Mouse (Mus musculus) liver, embryonic 15.5 days (tissue): ENCODE data around the gene Rdh9. TPM values are rescaled to one million over a fixed set of nuclear protein-coding genes. Genes with fewer than 3 reads are reported as not detected.

Experiments used
- ATAC-seq: fragments of 200-750 bp; cut with Nextera tagmentation; 2 replicates; pipeline ENCODE4 v1.8.0; 2017; ENCODE audit warnings: moderate number of reproducible peaks, mild to moderate bottlenecking, moderate library complexity; ENCODE audit not compliant: insufficient read depth
- H3K27ac ChIP-seq: fragments of 300-500 bp; sonication (generic); replicated peaks from 2 replicates; pipeline ENCODE4 v1.5.1; 2015; ENCODE audit warnings: mild to moderate bottlenecking, inconsistent platforms
- H3K27me3 ChIP-seq: fragments of 300-500 bp; sonication (generic); 2 replicates; pipeline ENCODE4 v1.6.1; 2015; ENCODE audit warnings: mild to moderate bottlenecking, inconsistent platforms
- H3K36me3 ChIP-seq: fragments of 300-500 bp; sonication (generic); replicated peaks from 2 replicates; pipeline ENCODE4 v1.6.1; 2015; ENCODE audit warnings: moderate library complexity, mild to moderate bottlenecking, inconsistent platforms
- H3K4me1 ChIP-seq: fragments of 300-500 bp; sonication (generic); replicated peaks from 2 replicates; pipeline ENCODE4 v1.6.1; 2015; ENCODE audit warnings: inconsistent platforms
- H3K4me2 ChIP-seq: fragments of 300-500 bp; sonication (generic); 2 replicates; pipeline ENCODE4 v1.6.1; 2015; ENCODE audit warnings: moderate library complexity, mild to moderate bottlenecking, inconsistent platforms
- H3K4me3 ChIP-seq: fragments of 300-500 bp; sonication (generic); replicated peaks from 2 replicates; pipeline ENCODE4 v1.5.1; 2015; ENCODE audit warnings: mild to moderate bottlenecking, inconsistent platforms
- H3K9ac ChIP-seq: fragments of 300-500 bp; sonication (generic); 2 replicates; pipeline ENCODE4 v1.6.1; 2015; ENCODE audit warnings: moderate library complexity, mild to moderate bottlenecking, inconsistent platforms
- H3K9me3 ChIP-seq: fragments of 300-500 bp; sonication (generic); replicated peaks from 2 replicates; pipeline ENCODE4 v1.6.1; 2016; ENCODE audit warnings: inconsistent platforms
- WGBS: fragments of 180-500 bp; shearing (Covaris S2); methylation state at CpG from one replicate; pipeline ENCODE4 v1.1.7; 2015; ENCODE audit warnings: mixed read lengths; ENCODE audit not compliant: insufficient replicate concordance; 5-methylcytosine and 5-hydroxymethylcytosine counted together
- polyA plus RNA-seq: library from polyadenylated mRNA; unstranded; fragments of >200 nt; fragmentation: Nextera tagmentation; extraction: Ambion mirVana; gene quantifications from 2 replicates; pipeline ENCODE4 v1.2.1, GENCODE M21; 2015

Rdh9 gene
- polyA plus RNA-seq, 1 experiment from 2014 or later, result not detected

- Histone ChIP-seq H3K36me3 (peaks cover 35% of the 10 kb centered on the region), H3K27me3 (no peaks in the 10 kb centered on the region; the same call in 1 of the 2 replicates), H3K27ac (peak overlapping the region; percentile 79), H3K9ac (peak overlapping the region; percentile 77), H3K4me3 (peak overlapping the region; percentile 77), H3K4me2 (peak overlapping the region; percentile 83), H3K4me1 (peaks cover 65% of the 10 kb centered on the region), H3K9me3 (no peaks in the 10 kb centered on the region)
- ATAC-seq, result peak; percentile 35
- under 1% methylated on average over 46 of the region's 55 CpGs for WGBS
Measured at GRCm38 (mm10) chr10:127739661-127740161, 36.5 kb upstream of the Rdh9 start.

- Histone ChIP-seq H3K4me1 (peaks cover 39% of the 10 kb centered on the region), H3K4me2 (no peak overlapping the region), H3K36me3 (peaks cover 53% of the 10 kb centered on the region), H3K9me3 (no peaks in the 10 kb centered on the region), H3K27ac (no peak overlapping the region), H3K4me3 (no peak overlapping the region), H3K27me3 (no peaks in the 10 kb centered on the region; the same call in 1 of the 2 replicates), H3K9ac (no peak overlapping the region)
- no peak for ATAC-seq
- WGBS, result 77% methylated on average over 5 of the region's 5 CpGs
Measured at GRCm38 (mm10) chr10:127744661-127745060, 31.5 kb upstream of the Rdh9 start.

DNA sequence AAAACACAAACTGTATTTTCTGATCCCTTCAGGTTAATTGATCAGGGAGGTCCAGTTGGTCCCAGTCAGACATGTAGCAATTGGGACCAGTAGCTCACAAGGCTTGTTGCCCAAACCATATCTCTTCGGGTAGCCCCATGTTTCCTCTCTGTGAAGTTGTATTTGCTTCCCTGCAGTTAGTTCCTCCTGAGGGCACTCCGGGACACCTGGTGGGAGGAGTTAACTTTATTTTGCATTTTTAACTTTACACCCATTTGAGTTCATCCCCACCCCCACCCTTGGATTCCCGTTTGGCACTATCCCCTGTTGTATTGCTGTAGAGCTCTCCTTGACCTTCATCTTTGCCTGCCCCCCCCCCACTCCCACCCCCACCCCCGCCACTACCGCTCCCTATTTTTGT lies 30.3 kb upstream of the Rdh9 start:
- no peak overlapping the region for H3K4me2 ChIP-seq
- H3K4me1 ChIP-seq, result peaks cover 35% of the 10 kb centered on the region
- H3K4me3 ChIP-seq, result no peak overlapping the region
- no peaks in the 10 kb centered on the region for H3K9me3 ChIP-seq
- ATAC-seq, result no peak
- H3K36me3 ChIP-seq, result peaks cover 53% of the 10 kb centered on the region
- H3K27ac ChIP-seq, result no peak overlapping the region
- no peaks in the 10 kb centered on the region for H3K27me3 ChIP-seq
- H3K9ac ChIP-seq, result no peak overlapping the region
- WGBS, result 44% methylated on average over 5 of the region's 5 CpGs

GRCm38 (mm10) chr10:127747254-127747653 lies 28.9 kb upstream of the Rdh9 start:
- Histone ChIP-seq H3K36me3 (peaks cover 42% of the 10 kb centered on the region), H3K4me2 (no peak overlapping the region), H3K9me3 (no peaks in the 10 kb centered on the region), H3K27ac (no peak overlapping the region), H3K4me3 (no peak overlapping the region), H3K9ac (no peak overlapping the region), H3K27me3 (no peaks in the 10 kb centered on the region), H3K4me1 (peaks cover 32% of the 10 kb centered on the region)
- ATAC-seq, result no peak
- 79% methylated on average over 8 of the region's 8 CpGs for WGBS

- ATAC-seq, result peak; percentile 73
- no peak overlapping the region for H3K9ac ChIP-seq
Measured at GRCm38 (mm10) chr10:127748847-127749612, 27.2 kb upstream of the Rdh9 start.

GRCm38 (mm10) chr10:127750136-127750777 lies 25.9 kb upstream of the Rdh9 start:
- Histone ChIP-seq H3K27ac (peak overlapping the region; percentile 77), H3K4me1 (peaks cover 34% of the 10 kb centered on the region), H3K4me2 (peak overlapping the region; percentile 37), H3K9me3 (no peaks in the 10 kb centered on the region), H3K9ac (no peak overlapping the region), H3K27me3 (no peaks in the 10 kb centered on the region), H3K4me3 (peak overlapping the region; percentile 23), H3K36me3 (peaks cover 14% of the 10 kb centered on the region)
- no peak for ATAC-seq
- WGBS, result 60% methylated on average over 24 of the region's 24 CpGs

More at GRCm38 (mm10) chr10:127748847-127749612, 27.2 kb upstream of the Rdh9 start:
- WGBS, result 19% methylated on average over 8 of the region's 8 CpGs
- H3K4me3 ChIP-seq, result peak overlapping the region; percentile 23; the same call in 1 of the 2 replicates
- H3K9me3 ChIP-seq, result no peaks in the 10 kb centered on the region
- peaks cover 32% of the 10 kb centered on the region for H3K4me1 ChIP-seq
- H3K27ac ChIP-seq, result peak overlapping the region; percentile 77
- H3K27me3 ChIP-seq, result no peaks in the 10 kb centered on the region
- peak overlapping the region; percentile 37 for H3K4me2 ChIP-seq
- peaks cover 24% of the 10 kb centered on the region for H3K36me3 ChIP-seq

DNA sequence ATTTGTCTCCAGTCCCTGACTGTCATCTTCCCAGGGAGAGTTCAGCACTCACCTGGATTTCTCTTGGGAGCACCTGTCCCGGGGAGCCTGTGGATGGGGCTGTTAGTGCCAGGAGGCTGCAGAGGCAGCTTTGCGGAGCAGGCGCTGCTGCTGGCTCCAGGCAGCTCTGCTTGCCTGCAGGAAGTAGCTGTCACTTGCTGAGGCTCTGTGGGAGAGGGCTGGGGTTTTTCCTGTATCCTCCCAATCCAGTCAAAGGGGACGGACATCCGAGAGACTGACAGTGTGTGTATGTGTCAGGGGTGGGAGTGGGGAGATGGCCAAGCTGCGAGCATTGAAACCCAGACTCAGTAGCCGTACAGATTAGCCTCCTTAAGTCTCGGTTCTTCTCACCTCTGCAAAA lies 24.6 kb upstream of the Rdh9 start, which contains the start of gene Gpr182:
TSS of gene Gpr182 (minus strand) at position 185 of the 400 bp plus-strand sequence.
- ATAC-seq, result no peak
- Histone ChIP-seq H3K27ac (no peak within 1 kb of the TSS; the same call in 1 of the 2 replicates), H3K4me3 (peak within 1 kb of the TSS; percentile 23; the same call in 1 of the 2 replicates), H3K4me2 (0 out of 2 replicates have a peak within 1 kb of the TSS, but pooled peaks have one; percentile 14), H3K4me1 (peaks cover 37% of the 10 kb centered on the region), H3K9ac (no peak within 1 kb of the TSS), H3K36me3 (peaks cover 7% of the 10 kb centered on the region; the same call in 1 of the 2 replicates), H3K27me3 (no peaks in the 10 kb centered on the region), H3K9me3 (no peaks in the 10 kb centered on the region)
- WGBS, result 33% methylated on average over 8 of the region's 8 CpGs

- Histone ChIP-seq H3K9me3 (no peaks in the 10 kb centered on the region), H3K36me3 (no peaks in the 10 kb centered on the region), H3K4me2 (no peak overlapping the region), H3K4me1 (peaks cover 35% of the 10 kb centered on the region), H3K27ac (no peak overlapping the region), H3K4me3 (no peak overlapping the region), H3K9ac (no peak overlapping the region), H3K27me3 (no peaks in the 10 kb centered on the region)
- 34% methylated on average over 6 of the region's 6 CpGs for WGBS
- ATAC-seq, result no peak
Measured at GRCm38 (mm10) chr10:127754566-127755166, 21.5 kb upstream of the Rdh9 start.

- WGBS, result 31% methylated on average over 3 of the region's 3 CpGs
- no peaks in the 10 kb centered on the region for H3K9me3 ChIP-seq
- H3K27me3 ChIP-seq, result no peaks in the 10 kb centered on the region
- H3K27ac ChIP-seq, result 0 out of 2 replicates have a peak overlapping the region, but pooled peaks have one; percentile 19
- no peak overlapping the region for H3K4me3 ChIP-seq
- H3K4me2 ChIP-seq, result no peak overlapping the region
- H3K36me3 ChIP-seq, result no peaks in the 10 kb centered on the region
- ATAC-seq, result no peak
- H3K4me1 ChIP-seq, result peaks cover 29% of the 10 kb centered on the region
- H3K9ac ChIP-seq, result no peak overlapping the region
Measured at GRCm38 (mm10) chr10:127755246-127755645, 20.9 kb upstream of the Rdh9 start.

DNA sequence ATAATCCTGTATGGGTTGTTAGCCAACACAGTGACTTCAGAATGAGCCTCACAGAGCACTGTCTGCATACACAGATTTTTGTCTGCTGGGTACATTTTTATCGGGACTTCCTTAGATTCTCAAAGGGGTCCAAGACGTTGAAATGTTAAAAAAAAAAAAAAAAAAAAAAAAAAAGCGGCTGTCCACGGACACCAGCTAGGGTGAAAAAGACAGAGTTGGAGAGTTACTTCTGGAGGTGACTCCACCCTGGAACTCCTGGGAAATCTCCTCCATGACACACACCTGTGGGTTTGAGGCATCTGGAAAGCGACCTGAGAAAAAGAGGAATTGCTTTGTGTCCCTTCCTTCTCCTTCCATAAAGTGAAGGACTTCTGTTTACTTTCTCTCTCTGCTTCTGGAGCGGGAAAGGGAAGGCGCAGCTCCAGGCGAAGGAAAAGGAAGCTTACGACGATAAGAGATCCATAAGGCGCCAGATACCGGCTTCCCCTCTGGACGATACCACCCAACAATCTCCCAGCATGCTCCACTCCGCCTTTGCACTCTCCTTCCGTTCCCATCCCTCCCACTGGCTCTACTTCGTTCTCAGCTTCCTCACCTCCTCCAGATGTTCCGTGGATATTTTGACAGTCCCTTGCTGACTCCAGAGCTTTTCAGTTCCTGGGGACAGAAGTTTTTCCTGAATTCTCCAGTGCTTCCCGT lies 20.3 kb upstream of the Rdh9 start:
- Histone ChIP-seq H3K9ac (no peak overlapping the region), H3K4me3 (no peak overlapping the region), H3K9me3 (no peaks in the 10 kb centered on the region), H3K4me2 (peak overlapping the region; percentile 52), H3K27me3 (no peaks in the 10 kb centered on the region), H3K27ac (no peak overlapping the region), H3K36me3 (no peaks in the 10 kb centered on the region), H3K4me1 (peaks cover 28% of the 10 kb centered on the region)
- WGBS, result 17% methylated on average over 17 of the region's 18 CpGs
- peak; percentile 13; the same call in 1 of the 2 replicates for ATAC-seq
